Mouse (Mus musculus): Measurements from ENCODE around the gene Pus1.

DNA sequence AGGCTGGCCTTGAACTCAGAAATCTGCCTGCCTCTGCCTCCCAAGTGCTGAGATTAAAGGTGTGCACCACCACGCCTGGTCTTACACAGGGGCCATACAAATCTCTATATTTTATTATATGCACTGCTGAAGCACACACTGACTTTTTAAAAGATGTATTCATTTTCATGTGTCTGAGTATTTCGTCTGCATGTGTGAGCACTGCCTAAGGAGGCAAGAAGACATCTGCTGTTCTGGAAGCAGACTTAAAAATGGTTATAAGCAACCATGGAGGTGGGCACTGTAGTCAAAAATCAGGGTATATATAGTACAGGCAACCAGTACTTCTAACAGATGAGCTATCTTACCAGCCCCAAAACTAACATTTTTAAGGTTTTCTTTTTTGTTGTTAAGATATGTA lies 49.2 kb downstream of the Pus1 start:
- TF ChIP-seq CTCF (IDR thresholded peaks at IDR 0.05; ENCODE audit: borderline replicate concordance, insufficient read depth, low read depth, low read length) = no peak
- TF ChIP-seq POLR2A (IDR thresholded peaks at IDR 0.05; ENCODE audit: borderline replicate concordance, insufficient read depth, low read length) = no peak
